Mouse (Mus musculus): ENCODE data around the gene R3hdm4. TPM values are rescaled to one million over a fixed set of nuclear protein-coding genes. Genes with fewer than 3 reads are reported as not detected.
A peak's percentile ranks its signal among the peaks of the same experiment; 100 is the strongest.

Gene R3hdm4
- total RNA-seq, 2 experiments from 2014 or later, result 318 to 346 TPM

DNA sequence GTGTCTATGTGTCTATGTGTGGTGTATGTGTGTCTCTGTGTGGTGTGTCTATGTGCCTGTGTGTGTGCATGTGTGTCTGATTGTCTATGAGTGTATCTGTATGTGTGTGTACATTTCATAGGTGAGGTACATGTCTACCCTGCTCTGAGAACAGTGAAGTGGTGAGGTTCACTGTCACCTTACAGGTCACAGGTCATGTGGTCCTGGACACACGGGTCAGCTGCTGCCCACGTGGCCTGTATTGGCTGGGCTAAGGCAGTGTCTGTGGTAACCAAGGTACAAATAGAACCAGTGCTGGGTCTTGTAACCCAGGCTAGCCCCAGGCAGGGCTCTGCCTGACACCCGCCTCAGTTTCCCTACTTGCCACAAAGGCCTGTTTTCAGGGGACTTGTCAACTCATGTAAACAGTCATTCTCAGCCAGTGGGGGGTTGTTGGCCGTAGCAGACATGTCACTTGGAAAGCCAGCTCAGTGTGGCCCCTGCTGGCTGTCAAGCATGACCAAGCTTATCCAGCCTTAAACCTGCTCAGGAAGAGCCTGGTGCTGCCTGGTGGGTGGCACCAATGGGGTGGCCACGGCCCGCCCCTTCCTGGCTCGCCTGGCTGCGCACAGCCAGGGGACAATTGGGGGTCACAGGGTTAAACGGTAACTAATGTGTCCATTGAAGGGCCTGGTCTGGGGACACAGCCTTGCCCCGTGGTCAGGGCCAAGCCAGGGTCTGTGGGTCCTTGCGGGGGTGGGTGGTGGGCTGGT is 16.9 kb upstream of the R3hdm4 start:
- intact Hi-C loops (cut with DNase I), result no loop called here
- DNase-seq (ENCODE audit: extremely low spot score in 1 of 2, low spot score in 2 of 2), result no peak
- no peak for TF ChIP-seq CTCF (IDR thresholded peaks at IDR 0.05)
- Histone ChIP-seq H3K4me3 (no peak overlapping the region), H3K27ac (no peak overlapping the region)

GRCm38 (mm10) chr10:79936911-79937441 is 16.0 kb upstream of the R3hdm4 start:
- TF ChIP-seq CTCF (IDR thresholded peaks at IDR 0.05), result no peak
- no peak overlapping the region for H3K27ac ChIP-seq
- intact Hi-C loops (cut with DNase I), result no loop called here
- H3K4me3 ChIP-seq, result no peak overlapping the region
- DNase-seq (ENCODE audit: extremely low spot score in 1 of 2, low spot score in 2 of 2), result no peak

DNA sequence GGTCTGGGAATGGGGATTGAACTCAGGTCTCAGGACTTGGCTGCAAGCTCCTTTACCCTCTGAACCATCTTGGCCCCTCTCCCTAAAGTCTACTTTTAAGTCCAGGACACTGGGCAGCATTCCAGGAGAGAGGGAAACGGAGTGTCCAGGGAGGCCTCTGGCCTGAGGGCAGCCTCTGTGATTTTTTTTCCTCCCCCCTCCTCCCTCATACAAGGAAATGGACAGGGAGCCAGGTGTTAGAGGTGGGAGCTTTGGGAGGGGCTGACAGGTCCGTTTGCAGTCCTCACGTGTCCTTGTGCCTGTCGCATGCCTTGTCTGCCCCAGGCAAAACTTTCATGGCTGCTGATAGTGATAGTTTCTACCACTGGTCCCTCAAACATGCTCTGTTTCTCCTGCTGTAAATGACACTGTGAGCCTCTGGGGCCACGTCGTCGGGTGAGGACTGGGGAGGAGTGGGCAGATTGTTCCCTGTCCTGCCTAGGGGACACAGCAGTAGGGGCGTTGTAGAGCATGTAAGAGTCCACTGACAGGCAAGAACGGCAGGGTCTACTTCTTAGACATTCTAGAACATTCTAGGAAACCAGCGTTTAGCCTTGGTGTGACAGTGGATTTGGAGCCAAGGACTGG is 15.4 kb upstream of the R3hdm4 start:
- Histone ChIP-seq H3K27ac (no peak overlapping the region), H3K4me3 (no peak overlapping the region)
- no peak for TF ChIP-seq CTCF (IDR thresholded peaks at IDR 0.05)
- DNase-seq (ENCODE audit: extremely low spot score in 1 of 2, low spot score in 2 of 2), result no peak
- intact Hi-C loops (cut with DNase I), result no loop called here

DNA sequence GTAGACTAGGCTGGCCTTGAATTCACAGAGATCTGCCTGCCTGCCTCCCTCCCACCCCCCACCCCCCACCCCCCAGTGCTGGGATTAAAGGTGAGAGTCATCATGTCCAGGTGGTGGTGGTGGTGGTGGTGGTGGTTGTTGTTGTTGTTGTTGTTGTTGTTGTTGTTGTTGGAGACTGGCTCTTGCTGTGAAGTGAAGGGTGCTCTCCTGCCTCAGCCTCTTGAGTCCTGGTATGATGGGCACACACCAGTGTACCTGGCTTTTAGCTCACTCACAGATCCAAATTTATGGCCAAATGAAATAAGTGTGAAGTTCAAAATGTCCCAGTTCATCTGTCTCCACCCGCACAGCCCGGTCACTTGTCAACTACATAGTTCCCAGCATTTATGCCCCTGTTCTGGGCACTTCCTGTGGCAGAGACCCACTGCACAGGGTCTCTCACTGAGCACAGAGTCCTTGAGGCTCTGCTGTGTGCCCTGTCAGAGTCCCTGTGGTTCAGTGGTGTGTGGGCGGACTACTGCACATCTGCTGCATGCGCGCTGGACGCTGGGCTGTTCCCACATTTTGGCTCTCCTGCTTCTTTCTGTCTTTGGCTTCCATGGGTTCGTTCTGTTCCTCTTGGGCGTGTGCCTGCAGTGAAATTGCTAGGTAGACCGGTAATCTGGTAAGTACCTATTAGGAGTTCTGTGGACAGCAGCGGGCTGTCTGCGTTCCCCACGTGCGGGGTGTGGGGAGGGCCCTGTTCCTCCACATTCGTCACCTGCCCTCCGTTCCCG is 14.0 kb upstream of the R3hdm4 start:
- Histone ChIP-seq H3K4me3 (no peak overlapping the region), H3K27ac (0 out of 2 replicates have a peak overlapping the region, but pooled peaks have one; percentile 10)
- no peak for TF ChIP-seq CTCF (IDR thresholded peaks at IDR 0.05)
- no peak for DNase-seq (ENCODE audit: extremely low spot score in 1 of 2, low spot score in 2 of 2)
- intact Hi-C loops (cut with DNase I), result no loop called here

DNA sequence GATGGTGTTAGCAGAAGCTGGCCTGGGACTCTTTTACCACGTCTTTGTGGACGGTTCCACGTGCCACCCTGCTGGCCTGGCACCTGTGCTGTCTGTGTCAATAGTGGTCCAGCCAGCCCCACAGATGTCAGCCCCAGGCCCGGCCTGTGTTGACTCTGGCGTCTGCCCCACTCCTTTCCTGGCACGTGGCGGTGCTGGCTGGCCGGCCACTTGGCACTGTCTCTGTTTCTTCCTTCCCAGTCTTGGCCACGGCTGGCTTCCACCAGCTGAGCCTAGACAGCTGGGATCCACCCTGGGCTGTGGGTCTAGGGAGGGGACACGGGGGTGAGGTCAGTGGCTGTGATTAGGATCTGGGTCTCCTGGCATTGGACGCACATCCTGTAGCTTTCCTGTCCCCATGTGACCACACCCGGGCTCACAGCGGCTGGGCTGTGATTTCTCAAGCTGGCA is 13.3 kb upstream of the R3hdm4 start:
- Histone ChIP-seq H3K27ac (0 out of 2 replicates have a peak overlapping the region, but pooled peaks have one; percentile 16), H3K4me3 (no peak overlapping the region)
- intact Hi-C loops (cut with DNase I), result no loop called here
- TF ChIP-seq CTCF (IDR thresholded peaks at IDR 0.05), result no peak
- DNase-seq (ENCODE audit: extremely low spot score in 1 of 2, low spot score in 2 of 2), result peak; percentile 51 to 68

DNA sequence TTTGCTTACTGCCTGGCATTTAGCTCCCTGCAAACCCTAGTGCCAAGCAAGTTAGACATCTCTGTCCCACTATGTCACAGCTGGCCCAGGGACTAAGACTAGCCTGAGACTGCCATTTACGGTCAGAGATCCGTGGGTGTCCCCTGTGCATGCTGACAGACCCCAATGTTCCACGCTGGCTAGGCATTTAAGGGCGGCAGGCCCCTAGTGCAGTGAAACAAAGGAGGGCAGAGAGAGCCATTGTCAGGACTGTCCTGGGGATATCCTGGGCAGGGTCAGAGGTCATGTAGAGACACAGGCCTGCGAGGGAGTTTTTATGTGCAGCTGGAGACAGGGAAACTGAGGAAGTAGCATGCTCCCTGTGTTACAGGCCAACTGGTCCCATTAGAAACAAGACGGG is 12.9 kb upstream of the R3hdm4 start:
- Histone ChIP-seq H3K27ac (0 out of 2 replicates have a peak overlapping the region, but pooled peaks have one; percentile 16), H3K4me3 (no peak overlapping the region)
- TF ChIP-seq CTCF (IDR thresholded peaks at IDR 0.05), result no peak
- DNase-seq (ENCODE audit: extremely low spot score in 1 of 2, low spot score in 2 of 2), result no peak
- intact Hi-C loops (cut with DNase I), result no loop called here

DNA sequence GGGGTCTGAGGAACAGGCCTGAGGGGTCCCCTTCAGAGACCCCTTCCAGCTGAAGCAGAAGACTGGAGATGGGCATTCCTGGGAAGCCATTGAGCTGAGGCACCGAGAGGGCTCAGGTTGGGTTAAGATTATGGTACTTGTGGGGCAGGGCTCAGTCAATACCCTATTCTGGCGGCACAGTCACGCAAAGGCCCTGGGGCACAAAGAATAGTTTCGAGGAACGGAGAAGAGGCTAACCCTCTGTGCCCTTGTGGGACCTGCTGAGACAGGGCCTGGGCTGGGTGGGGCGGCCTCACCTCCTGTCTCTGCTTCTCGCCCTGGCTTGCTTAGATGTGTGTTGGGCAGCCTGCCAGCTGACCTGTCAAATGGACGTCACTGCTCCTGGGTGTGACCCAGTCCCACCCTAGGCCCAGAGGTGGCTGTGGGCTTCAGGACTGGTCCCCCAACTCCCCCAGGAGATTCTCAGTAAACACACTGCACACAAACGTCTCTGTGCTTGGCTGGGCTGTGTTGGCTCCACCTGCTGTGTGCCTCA is 12.2 kb upstream of the R3hdm4 start:
- intact Hi-C loops (cut with DNase I), result no loop called here
- no peak for TF ChIP-seq CTCF (IDR thresholded peaks at IDR 0.05)
- Histone ChIP-seq H3K4me3 (no peak overlapping the region), H3K27ac (peak overlapping the region; percentile 60; the same call in 1 of the 2 replicates)
- DNase-seq (ENCODE audit: extremely low spot score in 1 of 2, low spot score in 2 of 2), result no peak

DNA sequence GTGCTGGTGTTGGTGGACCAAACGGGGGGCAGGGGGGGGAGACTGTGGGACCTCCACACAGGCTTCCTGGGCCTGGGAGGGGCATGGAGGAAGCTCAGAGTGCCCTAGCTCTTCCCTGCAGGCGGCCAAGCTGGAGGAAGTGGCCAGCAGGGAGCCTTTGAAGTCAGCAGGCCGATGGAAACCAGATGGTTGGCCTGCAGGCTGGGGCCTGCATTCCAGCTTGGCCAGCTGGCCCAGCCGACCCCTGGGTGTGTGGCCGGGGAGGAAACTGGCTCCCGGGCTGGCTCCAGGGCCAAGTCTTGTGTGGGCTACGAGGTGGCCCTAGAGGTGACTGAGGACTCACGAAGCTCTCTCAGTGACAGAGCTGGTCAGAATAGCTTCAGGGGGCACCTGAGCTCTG is 11.7 kb upstream of the R3hdm4 start:
- TF ChIP-seq CTCF (IDR thresholded peaks at IDR 0.05), result peak; percentile 1; the same call in 1 of the 2 replicates
- intact Hi-C loops (cut with DNase I), result no loop called here
- DNase-seq (ENCODE audit: extremely low spot score in 1 of 2, low spot score in 2 of 2), result no peak
- H3K4me3 ChIP-seq, result no peak overlapping the region
- peak overlapping the region; percentile 60; the same call in 1 of the 2 replicates for H3K27ac ChIP-seq

DNA sequence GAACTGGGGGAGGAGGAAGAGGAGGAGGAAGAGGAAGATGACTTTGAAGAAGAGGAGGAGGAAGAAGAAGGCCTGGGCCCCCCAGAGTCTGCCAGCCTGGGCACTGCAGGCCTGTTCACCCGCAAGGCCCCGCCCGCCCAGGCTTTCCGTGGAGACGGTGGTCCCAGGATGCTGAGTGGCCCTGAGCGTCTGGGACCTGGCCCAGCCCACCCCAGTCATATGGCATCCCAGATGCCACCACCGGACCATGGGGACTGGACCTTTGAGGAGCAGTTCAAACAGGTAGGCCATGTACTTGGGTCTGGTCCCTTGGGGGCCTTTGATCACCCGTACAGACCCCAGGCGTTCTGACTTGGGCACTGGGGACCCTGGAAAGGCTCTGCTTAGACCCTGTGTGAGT is 10.8 kb upstream of the R3hdm4 start:
- intact Hi-C loops (cut with DNase I), result no loop called here
- Histone ChIP-seq H3K4me3 (no peak overlapping the region), H3K27ac (no peak overlapping the region)
- TF ChIP-seq CTCF (IDR thresholded peaks at IDR 0.05), result no peak
- no peak for DNase-seq (ENCODE audit: extremely low spot score in 1 of 2, low spot score in 2 of 2)

DNA sequence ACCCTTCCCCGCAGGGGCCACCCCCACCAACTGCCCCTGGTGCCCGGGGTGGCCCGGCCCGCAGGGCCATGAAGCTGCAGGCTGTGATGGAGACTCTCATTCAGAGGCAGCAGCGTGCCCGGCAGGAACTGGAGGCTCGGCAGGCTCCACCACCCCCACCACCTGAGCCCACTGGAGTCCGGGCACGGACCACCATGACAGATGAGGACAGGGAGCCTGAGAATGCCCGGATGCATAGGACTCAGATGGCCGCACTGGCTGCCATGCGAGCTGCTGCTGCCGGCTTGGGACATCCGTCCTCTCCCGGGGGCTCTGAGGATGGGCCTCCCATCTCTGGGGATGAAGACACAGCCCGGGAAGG is 9.8 kb upstream of the R3hdm4 start:
- Histone ChIP-seq H3K4me3 (no peak overlapping the region), H3K27ac (no peak overlapping the region)
- intact Hi-C loops (cut with DNase I), result no loop called here
- no peak for TF ChIP-seq CTCF (IDR thresholded peaks at IDR 0.05)
- no peak for DNase-seq (ENCODE audit: extremely low spot score in 1 of 2, low spot score in 2 of 2)

- H3K27ac ChIP-seq, result no peak overlapping the region
- intact Hi-C loops (cut with DNase I), result no loop called here
These were observed 9.2 kb upstream of the R3hdm4 start for GRCm38 (mm10) chr10:79929967-79930825.

More at GRCm38 (mm10) chr10:79929967-79930825, 9.2 kb upstream of the R3hdm4 start:
- no peak for TF ChIP-seq CTCF (IDR thresholded peaks at IDR 0.05)
- DNase-seq (ENCODE audit: extremely low spot score in 1 of 2, low spot score in 2 of 2), result no peak
- H3K4me3 ChIP-seq, result no peak overlapping the region
